Mouse (Mus musculus) small intestine, adult 2 months (tissue): ENCODE measurements around the gene Wwtr1.

Source experiments
- CTCF ChIP-seq: fragments of 200-500 bp; IDR thresholded peaks from 2 replicates; pipeline ENCODE4 v1.5.1; 2012; ENCODE audit warnings: low read depth, mild to moderate bottlenecking, control low read depth, inconsistent platforms, low read length, moderate library complexity, mixed read lengths; ENCODE audit not compliant: insufficient replicate concordance, insufficient read length; ENCODE audit errors: extremely low read depth
- POLR2A ChIP-seq: fragments of 200-500 bp; IDR thresholded peaks from 2 replicates; pipeline ENCODE4 v1.6.1; 2012; ENCODE audit warnings: low read depth, mild to moderate bottlenecking, control low read depth, inconsistent platforms, low read length, moderate library complexity

GRCm38 (mm10) chr3:57521876-57522275 lies 53.8 kb downstream of the Wwtr1 start:
- TF ChIP-seq CTCF: no peak
- no peak for TF ChIP-seq POLR2A
